Mouse (Mus musculus) heart, adult 2 months (tissue): ENCODE measurements around the gene Slc2a4.

Experiments
- CTCF ChIP-seq: fragments of 200-600 bp; IDR thresholded peaks from 2 replicates; pipeline ENCODE4 v1.8.1; 2022; ENCODE audit warnings: antibody characterized with exemption, mild to moderate bottlenecking, moderate library complexity
- EP300 ChIP-seq: fragments of 200-500 bp; IDR thresholded peaks from 2 replicates; pipeline ENCODE4 v1.6.1; 2011; ENCODE audit warnings: low read depth, low read length, control low read depth; ENCODE audit not compliant: insufficient read depth

GRCm38 (mm10) chr11:69947337-69948065, 487 bp downstream of the Slc2a4 start:
- TF ChIP-seq CTCF (no peak), EP300 (no peak; the same call in 1 of the 2 replicates)
